Mouse (Mus musculus) brain, embryonic 14.5 days (tissue): Measurements from ENCODE around the gene Rgma. TPM values are rescaled to one million over a fixed set of nuclear protein-coding genes. Genes with fewer than 3 reads are reported as not detected.

Source experiments
- DNase-seq: peaks from one replicate; pipeline ENCODE4 v3.0.0-alpha.2; 2011; ENCODE audit warnings: low read depth
- CTCF ChIP-seq: fragments of 200-500 bp; IDR thresholded peaks from 2 replicates; pipeline ENCODE4 v1.5.1; 2012; ENCODE audit warnings: inconsistent platforms, mild to moderate bottlenecking, moderate library complexity, borderline replicate concordance; ENCODE audit not compliant: insufficient read depth, insufficient read length; ENCODE audit errors: extremely low read depth
- POLR2A ChIP-seq: fragments of 200-500 bp; IDR thresholded peaks from 2 replicates; pipeline ENCODE4 v1.6.1; 2012; ENCODE audit warnings: mild to moderate bottlenecking, inconsistent platforms, borderline replicate concordance; ENCODE audit not compliant: poor library complexity, insufficient read depth, insufficient read length, severe bottlenecking; ENCODE audit errors: extremely low read depth
- polyA plus RNA-seq: library from polyadenylated mRNA; depleted of rRNA; stranded (reverse); fragments of >200 nt; gene quantifications from 2 replicates; pipeline ENCODE4 v1.2.3, GENCODE M21; 2012

Gene Rgma
- polyA plus RNA-seq, 1 experiment: 142 TPM

DNA sequence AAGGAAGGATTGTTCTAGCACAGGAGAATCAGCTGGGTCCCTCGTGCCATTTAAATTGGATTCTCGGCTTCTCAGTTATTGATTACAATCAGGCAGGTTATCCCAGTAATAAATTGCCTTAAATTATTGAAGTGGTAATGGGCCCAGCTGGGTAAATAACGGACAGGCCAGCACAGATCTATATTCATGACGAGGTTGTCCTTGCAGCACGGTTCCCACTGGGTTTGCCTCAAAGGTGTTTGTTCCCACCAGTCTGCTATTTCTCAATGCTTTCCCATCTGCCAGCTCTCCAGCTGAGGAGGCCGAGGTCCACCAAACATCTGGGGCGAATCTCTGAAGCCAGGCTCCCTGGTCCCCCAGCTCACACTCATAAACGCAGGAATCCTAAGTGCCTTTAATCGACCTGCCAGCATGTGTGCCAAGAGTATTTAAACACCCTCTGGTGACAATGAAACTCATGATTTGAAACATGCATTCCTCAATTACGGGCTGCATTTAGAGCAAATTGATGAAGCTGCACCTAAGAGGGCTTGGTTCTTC lies 26.7 kb upstream of the Rgma start:
- peak; percentile 49 for DNase-seq
- TF ChIP-seq CTCF (no peak), POLR2A (no peak)

DNA sequence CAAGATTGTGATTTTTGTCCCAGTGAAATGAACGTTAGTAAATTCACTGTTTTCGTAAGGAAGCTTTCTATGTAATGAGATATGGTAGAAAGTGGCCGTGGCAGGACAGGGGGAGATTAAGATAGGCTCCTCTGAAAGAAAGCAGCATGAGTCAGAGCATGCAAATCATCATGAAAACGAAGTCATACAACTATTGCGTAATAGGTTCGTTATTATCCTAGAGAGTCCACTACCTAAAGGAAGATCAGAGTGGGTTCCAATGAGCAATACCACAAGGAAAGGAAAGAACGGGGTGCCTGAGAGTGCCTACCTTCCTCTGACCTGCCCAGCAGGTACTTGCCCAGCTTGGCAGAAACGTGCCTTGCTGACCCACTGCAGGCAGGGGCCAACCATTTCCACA lies 26.2 kb upstream of the Rgma start:
- TF ChIP-seq CTCF (no peak), POLR2A (no peak)
- no peak for DNase-seq

DNA sequence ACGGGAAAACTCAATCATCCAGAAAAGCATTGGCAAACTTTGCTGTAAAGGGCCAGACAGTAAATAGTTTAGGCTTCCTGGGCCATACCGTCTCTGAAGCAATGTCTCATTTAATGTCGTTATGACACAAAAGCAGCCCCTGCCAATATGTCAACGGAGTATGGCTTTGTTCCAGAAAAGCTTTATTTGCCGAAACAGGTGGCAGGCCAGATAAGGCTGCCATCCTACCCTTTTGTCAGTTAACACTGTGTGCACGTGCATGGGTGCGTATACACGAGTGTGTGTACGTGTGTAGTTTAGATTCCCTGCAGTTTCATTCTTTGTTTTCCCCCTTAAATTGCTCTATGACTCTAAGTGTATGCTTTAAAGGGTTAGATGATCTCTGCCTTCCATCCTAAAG lies 20.1 kb upstream of the Rgma start:
- DNase-seq: peak; percentile 67
- TF ChIP-seq POLR2A (no peak), CTCF (no peak)

DNA sequence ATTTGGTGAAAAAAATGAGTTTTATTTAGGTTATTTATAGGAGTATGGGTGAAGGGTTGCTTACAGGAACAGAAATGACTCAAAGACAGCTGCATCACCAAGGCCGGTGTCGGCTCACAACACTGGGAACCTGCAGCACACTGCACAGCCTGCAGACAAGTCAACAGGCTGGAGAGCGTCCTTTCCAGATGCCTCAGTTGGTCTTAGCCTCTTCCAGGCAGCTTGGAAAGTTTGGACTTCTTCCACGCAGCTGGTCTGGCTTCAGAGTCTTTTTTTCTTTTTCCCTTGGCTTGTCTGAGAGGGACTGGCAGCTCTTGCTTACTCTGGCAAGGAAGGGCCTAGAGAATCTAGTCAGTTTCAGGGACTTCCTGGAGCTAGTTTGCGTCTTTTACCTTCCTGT lies 18.4 kb upstream of the Rgma start:
- no peak for TF ChIP-seq POLR2A
- no peak for TF ChIP-seq CTCF
- DNase-seq: peak; percentile 52

DNA sequence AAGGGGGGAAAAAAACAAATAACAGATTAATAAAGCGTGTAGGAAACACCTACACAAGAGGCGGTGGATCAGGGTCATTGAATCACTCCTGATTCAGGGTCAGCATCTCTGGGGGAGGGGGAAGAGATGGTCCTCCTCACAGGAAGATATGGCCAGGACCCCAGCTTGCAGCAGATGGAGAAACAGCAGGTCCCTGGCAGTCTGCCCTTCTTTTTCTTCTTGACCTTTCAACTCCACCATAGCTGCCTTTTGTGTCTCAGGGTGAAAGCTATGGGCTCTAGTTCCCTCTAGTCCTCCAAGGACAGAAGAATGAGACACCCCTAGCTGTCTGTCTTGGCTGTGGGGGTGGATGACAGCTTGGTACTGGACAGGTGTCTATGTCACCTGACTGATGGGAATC lies 17.7 kb upstream of the Rgma start:
- TF ChIP-seq CTCF (no peak), POLR2A (no peak)
- DNase-seq: no peak

DNA sequence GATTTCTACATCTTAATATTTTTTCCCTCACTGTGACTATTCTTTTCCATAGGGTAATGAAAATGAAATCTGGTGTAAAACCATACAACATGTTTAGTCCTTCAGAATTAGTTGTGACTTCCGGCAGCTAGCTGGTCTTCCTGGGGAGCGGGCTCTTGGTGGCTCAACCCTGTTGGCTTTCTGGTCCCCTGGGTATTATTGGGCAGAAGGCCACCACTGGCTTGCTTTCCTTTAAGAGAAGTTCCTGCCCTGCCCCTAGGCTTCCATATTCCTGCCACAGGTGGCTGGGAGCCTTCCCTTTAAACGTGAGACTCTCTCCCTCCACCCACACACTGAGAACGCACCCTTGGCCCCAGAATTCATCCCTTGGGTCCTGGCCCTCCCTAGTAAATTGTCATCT lies 9.8 kb upstream of the Rgma start:
- TF ChIP-seq CTCF: no peak
- no peak for TF ChIP-seq POLR2A
- DNase-seq: no peak

DNA sequence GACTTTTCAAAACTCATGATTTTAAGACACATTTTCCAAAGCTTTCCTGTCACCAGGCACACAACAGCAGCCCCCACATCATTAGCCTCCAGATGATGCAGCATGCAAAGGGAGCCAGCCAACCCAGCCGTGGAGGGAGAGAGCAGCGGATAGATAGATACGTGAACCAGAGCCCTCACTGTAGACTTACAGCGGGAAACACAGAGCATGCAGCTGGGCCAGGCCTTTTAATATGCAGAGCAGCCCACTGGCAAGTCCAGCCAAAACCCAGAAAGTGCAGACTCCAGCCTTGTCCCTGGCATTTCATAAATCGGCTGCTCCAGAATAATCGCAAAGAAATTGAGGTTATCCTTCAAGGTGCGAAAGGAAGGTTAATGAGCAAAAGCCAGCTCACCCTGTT lies 9.3 kb upstream of the Rgma start:
- DNase-seq: peak; percentile 72

DNA sequence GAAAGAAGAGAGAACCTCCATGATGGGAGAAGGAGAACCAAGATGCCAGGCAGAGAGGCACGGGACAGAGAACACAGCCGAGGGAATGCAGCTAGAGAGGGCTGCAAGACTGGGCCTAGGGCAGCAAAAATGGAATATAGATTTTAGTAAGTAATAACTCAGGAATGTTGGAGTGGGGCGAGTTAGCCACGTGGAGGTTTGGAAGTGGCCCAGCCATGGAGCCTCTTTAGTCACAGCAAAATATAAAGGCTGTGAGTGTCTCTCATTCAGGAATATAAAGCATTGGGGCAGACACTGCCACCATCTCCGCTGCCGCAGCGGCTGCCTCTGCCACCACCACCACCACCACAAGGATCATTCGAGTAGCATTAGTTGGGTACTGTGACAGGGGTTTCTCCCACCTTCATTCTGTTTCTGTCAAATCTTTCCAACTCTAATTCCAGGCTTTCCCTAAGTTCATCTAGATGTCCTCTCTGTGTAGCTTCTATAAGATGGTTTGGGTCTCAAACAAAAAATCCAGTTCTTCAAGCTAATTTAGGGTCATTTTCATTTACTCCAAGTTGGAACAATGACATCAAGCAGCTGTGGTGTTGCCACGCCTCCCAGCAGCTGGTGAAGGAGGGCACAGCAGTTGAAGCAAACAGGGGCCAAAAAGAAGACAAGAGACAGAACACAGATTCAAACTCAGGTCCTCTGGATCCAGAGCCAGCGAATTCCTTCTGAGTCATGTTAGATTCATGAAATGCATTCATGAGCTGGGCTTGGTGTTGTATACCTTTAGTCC lies 7.4 kb upstream of the Rgma start:
- DNase-seq: no peak
- TF ChIP-seq POLR2A (no peak), CTCF (no peak)

More for the DNA sequence above, 9.3 kb upstream of the Rgma start:
- TF ChIP-seq CTCF (no peak), POLR2A (no peak)

DNA sequence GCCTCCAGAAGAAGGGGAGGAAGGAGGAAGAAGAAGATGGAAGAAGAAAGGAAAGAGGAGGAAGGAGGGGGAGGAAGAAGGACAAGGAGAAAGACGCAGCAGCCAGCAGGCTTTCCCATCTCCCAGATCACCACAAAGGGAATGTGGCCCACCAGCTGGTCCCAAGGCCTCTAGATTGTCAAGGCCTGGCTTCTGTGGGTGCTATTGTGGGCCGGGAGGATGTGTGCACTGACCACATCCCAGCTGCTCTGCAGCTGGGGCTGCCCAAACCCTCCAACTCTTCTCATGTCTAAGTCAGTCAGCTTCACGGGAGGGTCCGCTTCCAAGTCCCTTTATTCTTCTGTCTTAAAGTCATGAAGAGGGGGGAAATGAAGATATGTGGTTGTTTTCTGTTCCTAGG lies 5.3 kb upstream of the Rgma start:
- TF ChIP-seq POLR2A (no peak), CTCF (no peak)
- DNase-seq: no peak

DNA sequence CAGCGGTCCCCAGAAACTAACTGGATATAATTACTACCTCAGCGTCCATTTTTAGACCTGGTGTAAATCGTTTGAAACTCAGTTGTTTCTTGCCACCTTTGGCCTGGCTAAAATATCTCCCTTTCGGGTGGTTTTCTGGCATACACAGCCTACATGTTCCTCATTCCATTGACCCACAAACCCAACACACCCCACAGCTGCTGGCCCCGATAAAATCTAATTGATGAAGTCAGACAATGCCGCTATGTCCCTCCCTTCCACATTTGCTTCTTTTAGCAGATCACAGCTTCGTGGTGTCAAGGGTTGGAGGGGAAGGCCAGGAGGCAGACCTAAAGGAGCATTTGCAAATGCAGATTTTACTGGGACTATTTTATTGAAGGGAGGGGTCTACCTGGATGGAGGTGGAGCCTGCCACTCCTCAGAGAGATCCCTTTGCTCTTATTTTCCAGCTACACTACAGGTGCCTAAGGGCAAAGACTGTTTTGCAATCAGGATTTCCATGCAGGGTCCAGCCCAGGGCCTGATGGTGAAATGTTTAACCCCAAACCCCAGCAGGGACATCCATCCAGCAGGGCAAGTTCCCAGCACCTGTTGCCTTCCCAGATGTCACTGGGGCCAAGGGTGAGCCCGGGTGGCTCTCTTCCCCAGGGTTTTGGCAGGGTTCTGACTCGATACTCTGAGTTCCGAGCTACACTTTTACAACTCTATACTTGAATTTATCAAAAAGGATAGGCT lies 3.6 kb upstream of the Rgma start:
- TF ChIP-seq CTCF (no peak), POLR2A (no peak)
- DNase-seq: no peak

DNA sequence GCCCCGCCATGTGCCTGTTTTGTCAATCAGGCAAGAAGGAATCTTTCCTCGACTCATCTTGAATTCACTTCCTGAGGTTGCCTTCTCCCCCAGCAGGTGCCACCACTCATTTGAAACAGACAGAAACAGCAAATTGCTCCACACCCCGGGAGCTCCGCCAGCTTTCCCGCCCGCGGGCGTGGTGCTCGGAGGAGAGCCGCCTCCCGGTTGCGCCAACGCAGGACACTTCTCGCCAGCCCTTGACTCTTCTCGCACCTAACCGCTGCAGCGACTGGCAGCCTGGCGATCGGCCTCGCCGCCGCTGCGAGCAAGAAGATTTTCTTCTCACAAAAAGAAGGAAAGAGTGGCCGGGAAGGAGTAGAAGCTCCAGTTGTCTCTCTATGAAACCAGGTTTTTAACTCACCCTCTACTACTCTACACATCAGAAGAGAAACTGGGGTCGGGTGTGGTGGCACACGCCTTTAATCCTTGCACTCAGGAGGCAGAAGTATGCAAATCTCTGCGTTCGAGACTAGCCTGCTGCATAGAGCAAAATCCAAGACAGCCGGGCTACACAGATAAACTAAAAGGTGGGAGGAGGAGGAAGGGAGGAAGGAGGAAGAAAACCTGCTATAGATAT lies 2.8 kb upstream of the Rgma start:
- TF ChIP-seq POLR2A (no peak), CTCF (peak; percentile 14; the same call in 1 of the 2 replicates)
- DNase-seq: peak; percentile 81

DNA sequence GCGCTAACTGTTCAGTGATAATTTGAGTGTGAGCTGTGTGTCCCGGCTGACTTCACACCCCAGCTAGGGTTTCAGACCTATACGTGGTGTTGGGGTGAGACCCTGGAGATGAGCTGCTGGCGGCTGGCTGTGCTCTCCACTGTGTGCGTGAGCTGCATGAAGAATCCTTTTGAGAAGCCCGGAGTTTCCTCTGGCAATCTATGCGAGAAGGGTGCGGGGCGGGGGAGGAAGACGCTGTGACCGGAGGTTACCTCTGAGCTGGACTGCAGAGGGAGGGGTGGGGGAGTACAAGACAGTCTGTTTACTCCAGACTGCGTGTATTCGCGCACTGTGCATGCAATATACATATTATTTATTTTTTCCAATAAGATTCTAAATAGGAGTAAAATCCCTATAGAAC lies 582 bp upstream of the Rgma start:
- TF ChIP-seq POLR2A (no peak), CTCF (no peak)
- DNase-seq: peak; percentile 93
